Mouse (Mus musculus) liver, postnatal 0 days (tissue): ENCODE results near the gene Naif1. TPM values are rescaled to one million over a fixed set of nuclear protein-coding genes. Genes with fewer than 3 reads are reported as not detected.
A peak's percentile ranks its signal among the peaks of the same experiment; 100 is the strongest.

Experiments used
- ATAC-seq: fragments of 200-750 bp; cut with Nextera tagmentation; 2 replicates; pipeline ENCODE4 v1.8.0; 2017; ENCODE audit warnings: mild to moderate bottlenecking, moderate library complexity
- DNase-seq: peaks from one replicate; pipeline ENCODE4 v3.0.0-alpha.2; 2016
- H3K27ac ChIP-seq: fragments of 300-500 bp; sonication (generic); 2 replicates; pipeline ENCODE4 v1.5.1; 2014; ENCODE audit warnings: antibody characterized with exemption, moderate library complexity, mild to moderate bottlenecking, low read depth
- H3K27me3 ChIP-seq: fragments of 300-500 bp; sonication (generic); 2 replicates; pipeline ENCODE4 v1.6.1; 2014; ENCODE audit warnings: low read length, control low read depth, mixed read lengths; ENCODE audit not compliant: insufficient read depth
- H3K36me3 ChIP-seq: fragments of 300-500 bp; sonication (generic); replicated peaks from 2 replicates; pipeline ENCODE4 v1.6.1; 2014; ENCODE audit warnings: mild to moderate bottlenecking, control low read depth, low read length, moderate library complexity, mixed read lengths; ENCODE audit not compliant: insufficient read depth
- H3K4me1 ChIP-seq: fragments of 300-500 bp; sonication (generic); 2 replicates; pipeline ENCODE4 v1.6.1; 2014; ENCODE audit warnings: antibody characterized with exemption, mild to moderate bottlenecking, control low read depth; ENCODE audit not compliant: insufficient read depth
- H3K4me2 ChIP-seq: fragments of 300-500 bp; sonication (generic); 2 replicates; pipeline ENCODE4 v1.6.1; 2014; ENCODE audit warnings: low read depth, mild to moderate bottlenecking, low read length, moderate library complexity, mixed read lengths
- H3K4me3 ChIP-seq: fragments of 300-500 bp; sonication (generic); 2 replicates; pipeline ENCODE4 v1.5.1; 2014; ENCODE audit warnings: low read depth, low read length
- H3K9ac ChIP-seq: fragments of 300-500 bp; sonication (generic); replicated peaks from 2 replicates; pipeline ENCODE4 v1.6.1; 2014; ENCODE audit warnings: mild to moderate bottlenecking, moderate library complexity
- H3K9me3 ChIP-seq: fragments of 300-500 bp; sonication (generic); 2 replicates; pipeline ENCODE4 v1.6.1; 2016; ENCODE audit warnings: mild to moderate bottlenecking, control low read depth, low read length, mixed read lengths
- CTCF ChIP-seq: sonication (generic); IDR thresholded peaks from 2 replicates; pipeline ENCODE4 v1.5.1; 2016; ENCODE audit warnings: antibody characterized with exemption, low read depth
- EP300 ChIP-seq: IDR thresholded peaks from 2 replicates; pipeline ENCODE4 v1.6.1; 2016; ENCODE audit warnings: antibody characterized with exemption, low read depth, mild to moderate bottlenecking
- WGBS: fragments of 180-500 bp; shearing (Covaris S2); extraction: QIAGEN DNeasy Blood & Tissue Kit; methylation state at CpG from one replicate; pipeline ENCODE4 v1.1.7; 2014; ENCODE audit not compliant: insufficient replicate concordance; 5-methylcytosine and 5-hydroxymethylcytosine counted together
- polyA plus RNA-seq: library from polyadenylated mRNA; unstranded; fragments of >200 nt; fragmentation: Nextera tagmentation; extraction: Ambion mirVana; gene quantifications from 2 replicates; pipeline ENCODE4 v1.2.1, GENCODE M21; 2015

Naif1 gene
- polyA plus RNA-seq, 1 experiment from 2014 or later, result 1.6 TPM

DNA sequence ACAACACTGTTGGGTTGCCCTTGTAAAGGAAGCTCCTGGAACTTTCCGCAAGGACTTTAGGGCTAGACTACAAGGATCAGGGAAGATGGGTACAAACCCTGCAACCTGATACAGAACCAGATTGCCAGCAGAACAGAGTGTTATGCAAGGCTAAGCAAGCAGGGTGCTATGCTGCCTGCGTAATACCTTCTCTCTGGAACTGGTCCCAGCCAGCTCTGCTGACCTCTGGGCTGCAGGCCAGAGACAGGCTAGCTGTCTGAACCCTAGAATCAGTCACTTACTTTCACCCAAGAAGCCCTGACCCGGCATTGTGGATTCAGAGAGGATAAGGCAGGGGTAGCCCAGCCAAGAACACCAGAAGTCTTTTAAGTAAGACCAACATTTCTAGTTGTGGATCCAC, 30.9 kb upstream of the Naif1 start:
- peaks cover 13% of the 10 kb centered on the region for H3K4me1 ChIP-seq
- 65% methylated on average over 3 of the region's 3 CpGs for WGBS
- H3K36me3 ChIP-seq, result peaks cover 69% of the 10 kb centered on the region
- peak overlapping the region; percentile 38; the same call in 1 of the 2 replicates for H3K9ac ChIP-seq
- no peak overlapping the region for H3K4me3 ChIP-seq
- peak overlapping the region; percentile 88 for H3K27ac ChIP-seq
- TF ChIP-seq EP300 (peak; percentile 63), CTCF (no peak)
- H3K9me3 ChIP-seq, result no peaks in the 10 kb centered on the region
- no peak overlapping the region for H3K4me2 ChIP-seq
- DNase-seq, result peak; percentile 69
- H3K27me3 ChIP-seq, result no peaks in the 10 kb centered on the region
- peak; percentile 33 for ATAC-seq

DNA sequence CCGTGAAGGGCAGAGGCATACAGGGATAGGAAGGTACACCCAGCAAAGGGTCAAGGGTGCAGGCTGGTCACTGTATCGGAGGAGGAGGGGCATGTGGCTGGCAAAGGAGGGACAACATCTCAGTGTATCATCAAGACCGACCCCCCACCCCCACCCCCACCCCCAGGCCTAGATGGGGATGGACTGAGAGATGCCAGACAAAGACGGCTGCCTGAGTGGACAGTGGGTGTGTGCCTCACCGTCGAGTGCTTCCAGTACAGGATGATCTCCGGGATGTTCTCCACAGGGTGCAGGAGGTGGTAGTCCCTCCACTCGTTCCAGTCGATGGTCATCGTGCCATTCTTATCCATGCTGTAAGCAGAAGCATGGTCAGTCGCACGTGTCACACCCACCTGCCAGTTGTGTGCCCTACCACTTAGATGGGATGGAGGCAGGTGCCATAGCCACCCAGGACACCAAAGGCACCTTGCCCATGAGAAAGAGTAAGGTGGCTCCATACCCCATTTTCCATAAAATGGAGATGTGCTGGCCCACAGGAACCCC, 30.1 kb upstream of the Naif1 start:
- Histone ChIP-seq H3K4me2 (peak overlapping the region; percentile 67), H3K9ac (peak overlapping the region; percentile 38), H3K4me1 (peaks cover 21% of the 10 kb centered on the region), H3K27ac (peak overlapping the region; percentile 88), H3K27me3 (no peaks in the 10 kb centered on the region), H3K9me3 (no peaks in the 10 kb centered on the region), H3K4me3 (peak overlapping the region; percentile 59; the same call in 1 of the 2 replicates), H3K36me3 (peaks cover 61% of the 10 kb centered on the region)
- WGBS, result 85% methylated on average over 12 of the region's 12 CpGs
- TF ChIP-seq EP300 (no peak), CTCF (no peak)
- no peak for ATAC-seq
- no peak for DNase-seq

DNA sequence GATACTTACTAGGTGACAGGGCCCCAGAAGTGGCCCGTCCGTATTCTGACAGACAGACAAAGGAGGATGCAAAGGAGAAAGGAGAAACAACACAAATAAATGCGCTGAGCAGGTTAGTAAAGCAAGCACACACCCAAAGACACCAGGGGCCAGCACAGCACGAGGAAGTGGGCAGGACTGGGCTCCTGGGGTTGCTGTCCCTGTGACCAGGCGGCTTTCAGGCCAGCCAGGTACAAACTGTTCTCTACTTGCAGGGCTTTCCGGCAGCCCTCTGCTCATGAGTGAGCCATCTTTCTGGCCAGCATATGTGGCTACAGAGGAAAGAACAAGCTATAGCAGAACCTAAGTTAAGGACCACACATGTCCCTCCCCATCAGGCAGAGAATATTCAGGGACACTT, 29.6 kb upstream of the Naif1 start:
- peak; percentile 20 for DNase-seq

DNA sequence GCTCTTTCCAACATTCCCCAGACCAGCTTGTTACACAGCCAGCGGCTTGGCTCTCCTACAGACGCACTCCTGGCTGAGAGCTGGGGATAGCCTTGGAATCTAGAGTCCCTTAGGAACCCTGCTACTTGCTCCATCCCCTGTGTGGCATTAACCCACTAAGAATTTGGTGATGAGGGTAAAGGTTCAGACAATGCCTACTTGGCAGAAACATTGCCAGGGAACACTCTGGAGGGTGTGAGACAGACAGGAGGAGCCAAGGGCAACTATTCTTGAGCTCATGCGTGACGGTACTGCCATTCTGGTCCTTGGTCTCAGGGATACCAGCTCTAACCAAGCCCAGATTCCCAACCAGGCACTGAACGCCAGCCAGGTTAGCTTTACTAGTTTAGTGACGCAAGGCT, 28.4 kb upstream of the Naif1 start:
- Histone ChIP-seq H3K36me3 (peaks cover 44% of the 10 kb centered on the region), H3K4me2 (peak overlapping the region; percentile 67), H3K27me3 (no peaks in the 10 kb centered on the region), H3K9ac (peak overlapping the region; percentile 81), H3K9me3 (no peaks in the 10 kb centered on the region), H3K4me3 (peak overlapping the region; percentile 59), H3K27ac (peak overlapping the region; percentile 88), H3K4me1 (peaks cover 36% of the 10 kb centered on the region)
- no peak for TF ChIP-seq CTCF
- TF ChIP-seq EP300, result no peak
- no peak for DNase-seq
- 87% methylated on average over 6 of the region's 6 CpGs for WGBS
- no peak for ATAC-seq

More for the DNA sequence above, 29.6 kb upstream of the Naif1 start:
- ATAC-seq, result no peak
- 71% methylated on average over 6 of the region's 6 CpGs for WGBS
- Histone ChIP-seq H3K4me1 (peaks cover 25% of the 10 kb centered on the region), H3K36me3 (peaks cover 56% of the 10 kb centered on the region), H3K4me2 (peak overlapping the region; percentile 67), H3K9me3 (no peaks in the 10 kb centered on the region), H3K9ac (peak overlapping the region; percentile 38), H3K27me3 (no peaks in the 10 kb centered on the region), H3K27ac (peak overlapping the region; percentile 88), H3K4me3 (peak overlapping the region; percentile 59; the same call in 1 of the 2 replicates)
- TF ChIP-seq CTCF, result no peak
- no peak for TF ChIP-seq EP300

DNA sequence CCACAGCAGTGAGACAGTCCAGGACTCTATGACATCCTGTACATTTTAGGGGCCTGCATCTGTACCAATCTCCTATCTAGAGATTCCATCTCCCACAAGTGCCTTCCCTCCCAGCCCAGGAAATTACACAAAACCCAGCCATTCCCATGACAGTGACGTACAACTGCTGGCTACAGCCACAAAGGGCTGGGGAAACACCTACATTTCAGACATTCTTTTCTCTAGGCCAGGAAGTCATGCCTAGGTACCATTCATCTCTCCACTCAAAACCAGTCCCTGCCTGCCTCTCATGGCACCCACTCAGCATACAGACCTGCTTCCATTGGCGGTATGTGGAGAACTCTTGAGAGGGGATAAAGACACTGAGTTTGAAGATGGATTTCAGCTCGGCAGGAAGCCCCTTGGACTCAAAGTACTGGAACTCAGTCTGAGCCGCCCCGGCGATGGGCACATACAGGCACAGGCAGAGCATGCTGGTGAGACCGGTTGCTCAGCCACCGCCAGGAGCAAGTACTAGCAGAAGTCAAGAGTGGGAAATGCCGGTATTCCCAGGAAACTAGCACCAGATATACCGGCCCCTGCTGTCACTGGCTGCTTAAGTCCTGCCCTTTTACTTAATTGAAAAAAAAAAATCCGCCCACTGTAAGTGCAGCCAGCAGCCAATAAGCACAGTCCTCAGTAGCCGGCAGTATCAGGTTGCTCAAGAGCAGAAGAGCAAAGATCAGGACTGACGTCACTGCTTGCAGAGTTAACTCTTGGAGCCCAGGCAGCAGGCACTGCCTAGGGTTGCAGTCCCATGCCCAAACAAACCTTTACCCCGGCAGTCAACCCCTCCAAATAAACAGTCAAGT, 26.6 kb upstream of the Naif1 start:
- Histone ChIP-seq H3K9ac (peak overlapping the region; percentile 81), H3K4me1 (peaks cover 55% of the 10 kb centered on the region), H3K27me3 (no peaks in the 10 kb centered on the region), H3K27ac (peak overlapping the region; percentile 88), H3K9me3 (no peaks in the 10 kb centered on the region), H3K4me2 (peak overlapping the region; percentile 67), H3K36me3 (peaks cover 27% of the 10 kb centered on the region), H3K4me3 (peak overlapping the region; percentile 59)
- peak; percentile 15; the same call in 1 of the 2 replicates for TF ChIP-seq CTCF
- peak; percentile 87 for TF ChIP-seq EP300
- peak; percentile 87 for ATAC-seq
- WGBS, result 15% methylated on average over 14 of the region's 14 CpGs
- peak; percentile 69 for DNase-seq

DNA sequence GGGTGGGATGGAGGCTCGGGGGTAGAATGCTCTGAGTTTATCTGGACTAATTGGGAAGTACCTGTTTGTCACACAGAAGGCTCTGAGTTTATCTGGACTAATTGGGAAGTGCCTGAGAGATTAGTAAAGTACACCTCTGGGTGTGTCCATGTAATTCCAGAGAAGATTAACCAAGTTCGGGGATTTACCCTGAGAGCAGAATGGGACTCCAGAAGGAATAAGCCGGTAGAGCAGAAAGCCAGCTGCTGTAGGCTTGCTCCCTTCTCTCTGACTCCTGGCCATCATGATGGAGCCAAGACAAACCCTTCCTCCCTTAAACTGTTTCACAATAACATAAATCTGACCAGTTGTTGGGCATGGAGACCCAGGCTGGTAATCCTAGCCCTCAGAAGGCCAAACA, 25.5 kb upstream of the Naif1 start:
- Histone ChIP-seq H3K27ac (peak overlapping the region; percentile 91), H3K27me3 (no peaks in the 10 kb centered on the region), H3K4me1 (peaks cover 63% of the 10 kb centered on the region), H3K4me3 (no peak overlapping the region), H3K9ac (no peak overlapping the region; the same call in 1 of the 2 replicates), H3K9me3 (no peaks in the 10 kb centered on the region), H3K36me3 (peaks cover 17% of the 10 kb centered on the region), H3K4me2 (no peak overlapping the region)
- no peak for DNase-seq
- 44% methylated on average over 3 of the region's 3 CpGs for WGBS
- TF ChIP-seq CTCF (no peak), EP300 (no peak)
- no peak for ATAC-seq
